Mouse (Mus musculus) MEL (cell line): ENCODE data around the gene Fryl. TPM values are rescaled to one million over a fixed set of nuclear protein-coding genes. Genes with fewer than 3 reads are reported as not detected.

Experiments
- DNase-seq: peaks from one replicate; pipeline ENCODE4 v3.0.0; 2011; ENCODE audit warnings: low read depth, low spot score
- H3K27ac ChIP-seq: 2 replicates; pipeline ENCODE4 v1.5.1; 2012; ENCODE audit warnings: low read depth, mild to moderate bottlenecking, control low read depth, low read length, moderate library complexity; ENCODE audit not compliant: control insufficient read depth
- H3K27me3 ChIP-seq, 2 experiments: fragments of 150-350 bp in 1 of 2; sonication (generic) in 1 of 2; 2 replicates each; pipeline ENCODE4 v1.6.1; 2012; ENCODE audit warnings: low read length in 2 of 2, mild to moderate bottlenecking in 2 of 2, improper control_type of control experiment in 1 of 2, moderate library complexity in 1 of 2; ENCODE audit not compliant: insufficient read depth in 2 of 2, control insufficient read depth in 1 of 2
- H3K36me3 ChIP-seq, 2 experiments: 2 replicates each; pipeline ENCODE4 v1.6.1; 2012 to 2014; ENCODE audit warnings: low read length in 2 of 2, improper control_type of control experiment in 1 of 2, inconsistent platforms in 1 of 2, mild to moderate bottlenecking in 1 of 2; ENCODE audit not compliant: insufficient read depth in 2 of 2, control insufficient read depth in 1 of 2
- H3K4me1 ChIP-seq, 2 experiments: fragments of 150-350 bp in 1 of 2; sonication (generic) in 1 of 2; 2 replicates each; pipeline ENCODE4 v1.6.1; 2012; ENCODE audit warnings: low read length in 2 of 2, improper control_type of control experiment in 1 of 2, mild to moderate bottlenecking in 1 of 2; ENCODE audit not compliant: insufficient read depth in 2 of 2, control insufficient read depth in 1 of 2
- H3K4me3 ChIP-seq, 2 experiments: fragments of 150-350 bp in 1 of 2; sonication (generic) in 1 of 2; 2 replicates each; pipeline ENCODE4 v1.5.1; 2012; ENCODE audit warnings: low read depth in 2 of 2, low read length in 2 of 2, mild to moderate bottlenecking in 2 of 2, moderate library complexity in 2 of 2, control low read depth in 1 of 2, improper control_type of control experiment in 1 of 2; ENCODE audit not compliant: control insufficient read depth in 1 of 2, insufficient read depth in 1 of 2
- H3K79me2 ChIP-seq: 2 replicates; pipeline ENCODE4 v1.6.1; 2012; ENCODE audit warnings: mild to moderate bottlenecking, low read length, moderate library complexity; ENCODE audit not compliant: control insufficient read depth, poor library complexity, insufficient read depth
- H3K9ac ChIP-seq: 2 replicates; pipeline ENCODE4 v1.6.1; 2012; ENCODE audit warnings: low read depth, mild to moderate bottlenecking, control low read depth, low read length, moderate library complexity; ENCODE audit not compliant: control insufficient read depth, poor library complexity, severe bottlenecking
- H3K9me3 ChIP-seq: fragments of 150-350 bp; sonication (generic); replicated peaks from 2 replicates; pipeline ENCODE4 v1.6.1; 2012; ENCODE audit warnings: mild to moderate bottlenecking, low read length, improper control_type of control experiment, moderate library complexity; ENCODE audit not compliant: insufficient read depth
- BHLHE40 ChIP-seq: IDR thresholded peaks from 2 replicates; pipeline ENCODE4 v1.6.1; 2012; ENCODE audit warnings: low read depth, mild to moderate bottlenecking, inconsistent platforms, low read length, improper control_type of control experiment, borderline replicate concordance
- CHD1 ChIP-seq: IDR thresholded peaks from 2 replicates; pipeline ENCODE4 v1.6.1; 2012; ENCODE audit warnings: low read depth, mild to moderate bottlenecking, inconsistent platforms, low read length, improper control_type of control experiment
- CHD2 ChIP-seq: IDR thresholded peaks from 2 replicates; pipeline ENCODE4 v1.6.1; 2011; ENCODE audit warnings: low read length, improper control_type of control experiment
- CTCF ChIP-seq, 3 experiments: IDR thresholded peaks in 2 of 3; conservative IDR thresholded peaks in 1 of 3; 2 replicates each; pipeline ENCODE4 v1.5.1; 2011 to 2012; ENCODE audit warnings: low read length in 3 of 3, low read depth in 2 of 3, mild to moderate bottlenecking in 2 of 3, improper control_type of control experiment in 1 of 3, inconsistent platforms in 1 of 3, mixed read lengths in 1 of 3, moderate library complexity in 1 of 3; ENCODE audit not compliant: control insufficient read depth in 1 of 3, insufficient read depth in 1 of 3, poor library complexity in 1 of 3, severe bottlenecking in 1 of 3
- E2F4 ChIP-seq: IDR thresholded peaks from 2 replicates; pipeline ENCODE4 v1.6.1; 2011; ENCODE audit warnings: low read depth, low read length, improper control_type of control experiment, borderline replicate concordance
- EP300 ChIP-seq, 2 experiments: IDR thresholded peaks; 2 replicates each; pipeline ENCODE4 v1.6.1; 2011; ENCODE audit warnings: improper control_type of control experiment in 2 of 2, low read length in 2 of 2, low read depth in 1 of 2, mild to moderate bottlenecking in 1 of 2
- ETS1 ChIP-seq: IDR thresholded peaks from 2 replicates; pipeline ENCODE4 v1.6.1; 2012; ENCODE audit warnings: low read depth, mild to moderate bottlenecking, inconsistent platforms, low read length, improper control_type of control experiment, moderate library complexity
- GATA1 ChIP-seq: IDR thresholded peaks from 2 replicates; pipeline ENCODE4 v1.6.1; 2011; ENCODE audit warnings: low read depth, low read length, improper control_type of control experiment
- JUND ChIP-seq: IDR thresholded peaks from 2 replicates; pipeline ENCODE4 v1.6.1; 2011; ENCODE audit warnings: low read depth, mild to moderate bottlenecking, improper control_type of control experiment, low read length
- MXI1 ChIP-seq: IDR thresholded peaks from 2 replicates; pipeline ENCODE4 v1.6.1; 2011; ENCODE audit warnings: mild to moderate bottlenecking, low read depth, low read length, improper control_type of control experiment
- NRF1 ChIP-seq: IDR thresholded peaks from 2 replicates; pipeline ENCODE4 v1.6.1; 2014; ENCODE audit warnings: low read depth, mild to moderate bottlenecking, inconsistent platforms, low read length, improper control_type of control experiment, moderate library complexity; ENCODE audit not compliant: poor library complexity, insufficient read depth, severe bottlenecking
- POLR2A ChIP-seq, 2 experiments: IDR thresholded peaks; 2 replicates each; pipeline ENCODE4 v1.6.1; 2011 to 2012; ENCODE audit warnings: low read length in 2 of 2, mild to moderate bottlenecking in 2 of 2, control low read depth in 1 of 2, improper control_type of control experiment in 1 of 2, low read depth in 1 of 2, moderate library complexity in 1 of 2; ENCODE audit not compliant: control insufficient read depth in 1 of 2, insufficient read depth in 1 of 2, poor library complexity in 1 of 2
- POLR2AphosphoS2 ChIP-seq: IDR thresholded peaks from 2 replicates; pipeline ENCODE4 v1.6.1; 2011; ENCODE audit warnings: low read length, improper control_type of control experiment
- RAD21 ChIP-seq: IDR thresholded peaks from 2 replicates; pipeline ENCODE4 v1.6.1; 2011; ENCODE audit warnings: mild to moderate bottlenecking, low read depth, low read length, improper control_type of control experiment
- RCOR1 ChIP-seq: IDR thresholded peaks from 2 replicates; pipeline ENCODE4 v1.6.1; 2012; ENCODE audit warnings: low read depth, mild to moderate bottlenecking, inconsistent platforms, low read length, improper control_type of control experiment
- TAL1 ChIP-seq: IDR thresholded peaks from 2 replicates; pipeline ENCODE4 v1.6.1; 2012; ENCODE audit warnings: mild to moderate bottlenecking, inconsistent platforms, low read length, moderate library complexity, mixed read lengths
- TCF12 ChIP-seq: IDR thresholded peaks from 2 replicates; pipeline ENCODE4 v1.6.1; 2014; ENCODE audit warnings: low read depth, mild to moderate bottlenecking, inconsistent platforms, low read length, improper control_type of control experiment, moderate library complexity
- UBTF ChIP-seq: IDR thresholded peaks from 2 replicates; pipeline ENCODE4 v1.6.1; 2012; ENCODE audit warnings: low read depth, mild to moderate bottlenecking, inconsistent platforms, low read length, improper control_type of control experiment, moderate library complexity, borderline replicate concordance; ENCODE audit not compliant: insufficient read depth
- USF1 ChIP-seq: IDR thresholded peaks from 2 replicates; pipeline ENCODE4 v1.6.1; 2014; ENCODE audit warnings: low read depth, mild to moderate bottlenecking, inconsistent platforms, low read length, improper control_type of control experiment, moderate library complexity
- USF2 ChIP-seq, 2 experiments: IDR thresholded peaks; 2 replicates each; pipeline ENCODE4 v1.6.1; 2011 to 2012; ENCODE audit warnings: improper control_type of control experiment in 2 of 2, low read length in 2 of 2, borderline replicate concordance in 1 of 2, inconsistent platforms in 1 of 2, low read depth in 1 of 2, mild to moderate bottlenecking in 1 of 2; ENCODE audit not compliant: insufficient read depth in 1 of 2
- ZNF384 ChIP-seq: IDR thresholded peaks from 2 replicates; pipeline ENCODE4 v1.6.1; 2012; ENCODE audit warnings: low read depth, mild to moderate bottlenecking, inconsistent platforms, low read length, improper control_type of control experiment
- polyA plus RNA-seq, 2 experiments: library from polyadenylated mRNA; stranded (reverse) in 1 of 2; unstranded in 1 of 2; fragments of >175 nt in 1 of 2; fragments of >200 nt in 1 of 2; gene quantifications; 2 replicates each; pipeline versions ENCODE4 v1.2.1 to v1.2.4; 2012; ENCODE audit warnings: low replicate concordance in 2 of 2, low read depth in 1 of 2; ENCODE audit not compliant: insufficient read length in 2 of 2, insufficient read depth in 1 of 2, missing spikeins in 1 of 2
- total RNA-seq: library from RNA; depleted of rRNA; stranded (reverse); fragments of 300-350 nt; gene quantifications from 2 replicates; pipeline ENCODE4 v1.2.3, GENCODE M21; 2012

Gene Fryl
- total and polyA plus RNA-seq, 3 experiments, result 18.8 to 188 (median 39.7) TPM

GRCm38 (mm10) chr5:73192870-73193576 is 63.4 kb downstream of the Fryl start:
- TF ChIP-seq CHD1, result no peak
- no peak for TF ChIP-seq TCF12
- TF ChIP-seq ZNF384, result no peak
- TF ChIP-seq ETS1, result no peak
- no peak for TF ChIP-seq USF2 (IDR thresholded peaks at IDR 0.05; ENCODE audit: borderline replicate concordance in 1 of 2, insufficient read depth in 1 of 2, low read depth in 1 of 2, low read length in 2 of 2)
- DNase-seq, result no peak
- H3K9me3 ChIP-seq, result no peaks in the 10 kb centered on the region
- H3K36me3 ChIP-seq, result peaks cover 0 to 51% of the 10 kb centered on the region in 2 experiments; a peak in 2 of 4 replicates
- H3K9ac ChIP-seq, result peak overlapping the region; percentile 45
- no peak overlapping the region for H3K4me3 ChIP-seq
- peaks cover 29 to 55% of the 10 kb centered on the region in 2 experiments for H3K4me1 ChIP-seq
- H3K27me3 ChIP-seq, result no peaks in the 10 kb centered on the region
- no peaks in the 10 kb centered on the region for H3K79me2 ChIP-seq
- H3K27ac ChIP-seq, result peak overlapping the region; percentile 85

- Histone ChIP-seq H3K27ac (peak overlapping the region; percentile 69), H3K9ac (0 out of 2 replicates have a peak overlapping the region, but pooled peaks have one; percentile 30), H3K36me3 (peaks cover 0 to 52% of the 10 kb centered on the region in 2 experiments; a peak in 3 of 4 replicates), H3K79me2 (no peaks in the 10 kb centered on the region), H3K4me1 (peaks cover 32 to 50% of the 10 kb centered on the region in 2 experiments), H3K4me3 (no peak overlapping the region), H3K9me3 (no peaks in the 10 kb centered on the region), H3K27me3 (no peaks in the 10 kb centered on the region)
- peak; percentile 79 for DNase-seq
- TF ChIP-seq USF1 (peak; percentile 58; the same call in 1 of the 2 replicates), USF2 (IDR thresholded peaks at IDR 0.05; ENCODE audit: borderline replicate concordance in 1 of 2, insufficient read depth in 1 of 2, low read depth in 1 of 2, low read length in 2 of 2) (no peak), TCF12 (peak; percentile 92), E2F4 (no peak), ETS1 (peak; percentile 97), CHD1 (no peak), UBTF (no peak), BHLHE40 (0 out of 2 replicates have a peak, but pooled peaks have one; percentile 49), POLR2AphosphoS2 (no peak), RAD21 (no peak), GATA1 (peak; percentile 72), RCOR1 (0 out of 2 replicates have a peak, but pooled peaks have one; percentile 11), MXI1 (no peak), JUND (no peak), EP300 (IDR thresholded peaks at IDR 0.05; ENCODE audit: low read depth in 1 of 2, low read length in 2 of 2) (peak; percentile 16 to 81; a peak in 3 of 4 replicates), CHD2 (no peak), NRF1 (no peak), TAL1 (peak; percentile 94), CTCF (IDR thresholded peaks at IDR 0.05 in 2 of 3, conservative IDR thresholded peaks at IDR 0.05 in 1 of 3; ENCODE audit: control insufficient read depth in 1 of 3, insufficient read depth in 1 of 3, low read depth in 2 of 3, low read length in 3 of 3, poor library complexity in 1 of 3, severe bottlenecking in 1 of 3) (no peak), POLR2A (IDR thresholded peaks at IDR 0.05; ENCODE audit: control insufficient read depth in 1 of 2, insufficient read depth in 1 of 2, low read depth in 1 of 2, low read length in 2 of 2, poor library complexity in 1 of 2) (no peak), ZNF384 (no peak)
These were observed 64.7 kb downstream of the Fryl start for GRCm38 (mm10) chr5:73191765-73192164.
